Mouse (Mus musculus) B cell, adult 2 months (primary cell): Measurements from ENCODE around the gene Lrpap1.

Experiments
- DNase-seq, 2 experiments: peaks; one replicate each; pipeline ENCODE4 v3.0.0; 2022

Lrpap1 gene

DNA sequence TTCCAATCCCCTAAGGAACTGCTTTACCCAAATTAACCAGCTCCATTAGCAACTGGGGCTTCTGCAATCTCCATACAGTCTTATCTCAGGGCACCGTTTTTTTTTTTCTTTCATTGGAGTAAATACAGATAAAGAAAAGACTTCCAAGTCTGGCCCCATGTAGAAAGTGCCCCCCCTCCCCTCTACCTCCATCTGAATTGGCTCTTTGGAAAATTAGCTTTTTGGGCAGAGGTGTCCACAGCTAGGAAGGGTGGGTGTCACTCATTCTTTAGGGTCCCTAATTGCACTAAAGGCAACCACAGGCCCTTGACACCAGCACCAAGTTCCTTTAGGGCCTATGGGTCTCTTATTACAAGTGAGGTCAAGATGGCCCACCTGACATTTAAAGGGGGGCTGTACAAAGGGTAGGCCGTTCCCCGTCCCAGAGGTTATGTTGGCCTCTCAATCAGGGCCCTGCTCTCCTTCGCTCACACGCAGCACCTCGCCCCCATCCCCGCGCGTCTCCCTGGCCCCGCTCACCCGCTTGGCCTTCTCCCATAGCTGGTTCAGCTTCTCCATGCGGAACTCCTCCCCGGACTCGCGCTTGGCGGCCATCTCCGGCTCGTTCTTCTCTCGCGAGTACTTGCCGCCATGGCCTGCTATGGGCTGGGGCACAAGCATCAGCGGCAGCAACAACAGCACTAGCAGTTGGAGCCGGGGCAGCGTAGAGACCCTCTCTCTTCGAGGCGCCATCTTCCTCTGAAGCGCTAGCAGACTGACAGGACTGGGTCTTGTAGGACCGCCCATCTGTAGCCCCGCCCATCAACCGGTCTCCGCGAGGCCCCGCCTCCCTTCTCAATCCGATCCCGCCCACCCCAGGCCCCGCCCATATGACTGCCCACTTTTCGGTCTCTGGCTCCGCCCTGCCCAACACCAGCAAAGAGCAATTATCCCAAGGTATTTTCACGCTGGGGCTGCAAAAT lies at the start of gene Lrpap1:
TSS of gene Lrpap1 (minus strand) at position 807 of the 962 bp plus-strand sequence.
- peak; percentile 91 to 92 for DNase-seq

DNA sequence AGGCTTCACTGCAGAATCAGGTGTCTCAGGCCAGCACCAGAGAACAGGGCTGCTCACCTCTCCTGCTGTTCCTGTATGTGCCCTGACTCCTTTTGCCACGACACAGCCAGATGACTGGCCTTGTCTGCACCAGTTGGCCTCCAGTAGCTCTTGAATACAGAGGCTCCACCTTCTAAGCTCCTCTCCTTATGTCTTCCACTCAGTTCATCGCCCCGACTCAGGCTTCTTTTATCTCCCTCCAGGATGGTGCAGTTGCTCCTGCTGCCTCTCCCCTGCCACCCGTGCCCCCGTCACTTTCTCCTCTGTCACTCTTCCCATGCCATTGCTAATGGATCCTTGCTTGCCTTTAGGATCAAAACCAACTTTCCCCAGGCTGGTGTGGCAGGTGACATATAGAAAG lies 44.4 kb upstream of the Lrpap1 start:
- DNase-seq = no peak

DNA sequence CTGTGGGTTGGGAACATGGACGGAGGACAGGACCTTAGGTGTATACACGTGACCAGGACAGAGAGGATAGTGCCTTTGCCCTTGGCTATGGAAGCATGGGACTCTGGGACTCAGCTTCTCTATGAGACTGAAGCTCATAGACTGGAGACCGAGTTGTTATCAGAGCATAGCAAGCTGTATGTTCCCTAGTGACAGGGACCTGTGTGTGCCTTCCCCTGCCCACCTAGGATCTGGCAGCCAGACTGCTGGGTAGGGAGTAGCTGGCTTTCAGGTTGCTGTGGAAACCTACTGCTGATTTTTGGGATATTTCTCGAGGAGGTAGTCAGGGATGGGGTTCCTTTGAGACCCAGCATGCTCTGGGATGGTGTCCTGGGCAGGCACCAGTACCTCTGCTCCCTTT lies 44.0 kb upstream of the Lrpap1 start:
- no peak for DNase-seq

DNA sequence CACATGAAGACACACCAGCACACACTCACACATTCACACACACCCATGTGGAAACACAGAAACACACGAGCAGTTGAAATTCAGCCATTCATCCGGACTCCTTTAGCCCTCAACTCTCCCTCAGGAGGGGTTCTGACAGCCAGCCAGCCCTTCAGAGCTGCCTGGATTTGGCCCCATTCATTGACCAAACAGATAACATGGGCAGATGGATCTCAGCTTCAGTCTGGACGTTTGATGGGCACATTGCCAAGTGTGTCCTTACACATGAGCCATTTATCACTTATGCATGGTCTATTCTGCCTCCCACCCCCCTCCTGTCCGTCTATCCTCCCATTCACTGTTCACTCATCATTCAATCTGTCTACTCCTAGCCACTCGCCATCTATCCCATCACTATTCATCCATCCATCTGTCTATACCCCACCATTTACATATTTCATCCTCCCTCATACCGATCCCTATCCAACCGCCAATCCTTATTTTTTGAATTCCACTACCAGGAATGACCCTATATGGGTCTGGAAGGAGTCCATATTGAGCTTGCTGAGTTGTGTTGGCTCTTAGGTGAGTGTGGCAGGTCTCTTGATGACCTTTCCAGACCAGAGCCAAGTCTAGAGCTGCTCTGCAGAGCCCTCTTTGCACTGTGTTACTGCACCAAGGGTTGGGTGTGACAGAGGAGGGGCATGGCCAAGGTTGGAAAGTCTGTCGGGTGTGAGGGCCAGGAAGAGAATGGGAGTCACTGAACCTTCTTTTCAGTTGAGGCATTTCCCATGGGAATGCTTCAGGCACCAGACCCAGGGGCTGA lies 42.6 kb upstream of the Lrpap1 start:
- DNase-seq = no peak

DNA sequence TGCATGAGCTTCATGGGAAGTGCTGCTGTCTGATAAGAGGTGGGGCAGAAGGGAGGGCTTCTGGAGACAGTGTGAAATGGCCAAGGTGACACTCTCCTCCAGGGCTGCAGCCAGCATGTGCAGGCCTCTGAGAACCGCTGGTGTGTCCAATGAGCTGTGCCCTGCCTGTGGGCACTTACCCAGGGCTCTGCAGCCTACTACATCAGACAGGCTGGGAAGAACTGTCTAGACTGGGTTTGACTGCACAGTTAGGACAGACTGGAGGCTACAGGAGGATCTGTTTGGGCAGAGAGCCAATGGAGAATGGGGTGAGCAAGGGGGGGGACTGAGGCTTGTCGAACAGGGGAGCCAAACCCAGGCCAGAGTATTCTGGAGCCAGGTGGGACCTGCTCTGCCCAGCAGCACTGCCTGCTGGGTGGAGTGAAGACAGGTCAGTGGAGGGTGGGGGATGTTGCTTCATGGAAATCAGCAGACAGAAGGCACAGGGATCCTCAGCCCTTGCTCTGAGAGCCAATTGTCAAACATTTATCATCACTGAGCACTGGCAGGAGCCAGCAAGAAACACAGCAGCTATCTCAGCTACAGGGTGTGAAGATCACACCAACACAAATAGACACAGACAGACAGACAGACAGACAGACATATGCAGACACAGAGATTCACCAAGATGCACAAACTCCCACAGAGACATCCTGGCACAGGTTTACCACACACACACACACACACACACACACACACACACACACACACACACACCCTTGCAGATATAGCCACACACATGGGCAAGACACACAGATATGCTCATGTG lies 41.8 kb upstream of the Lrpap1 start:
- no peak for DNase-seq

DNA sequence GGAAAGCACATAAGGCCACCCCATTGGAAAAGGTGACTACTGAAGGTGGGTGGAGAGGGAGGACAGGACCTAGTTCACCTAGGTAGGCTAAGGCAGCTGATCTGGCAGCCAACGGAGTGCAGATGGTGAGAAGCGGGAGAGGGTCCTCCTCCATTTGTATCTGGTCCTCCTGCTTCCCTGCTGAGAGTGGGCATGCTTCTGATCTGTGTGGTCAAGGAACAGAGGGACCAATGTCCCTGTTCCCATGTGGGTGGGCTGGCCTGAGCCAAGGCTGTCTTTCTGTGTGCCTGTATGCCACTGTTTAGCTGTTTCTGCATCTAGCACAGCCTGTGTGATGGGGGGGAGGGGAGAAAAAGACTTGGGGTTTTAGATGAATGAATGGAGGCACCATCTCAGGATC lies 41.2 kb upstream of the Lrpap1 start:
- no peak for DNase-seq

DNA sequence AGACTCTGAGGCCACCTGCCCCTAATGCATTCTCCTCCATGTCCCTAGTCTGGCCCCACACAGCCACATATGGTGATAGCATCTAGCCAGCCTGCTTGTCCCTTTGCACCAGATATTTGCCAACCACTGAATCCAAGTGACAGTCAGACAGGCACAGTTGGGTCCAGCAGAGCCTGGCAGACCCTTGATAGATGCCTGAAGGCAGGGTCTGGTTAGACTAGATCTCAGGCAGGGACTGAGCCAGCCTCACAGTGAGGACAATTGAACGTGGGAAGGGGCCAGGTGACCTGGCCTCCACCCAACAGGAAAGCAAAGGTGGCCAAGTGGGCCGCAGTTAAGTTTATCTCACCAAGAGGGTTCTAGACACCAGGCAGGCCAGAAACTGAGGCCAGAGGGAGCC lies 39.1 kb upstream of the Lrpap1 start:
- DNase-seq = no peak

DNA sequence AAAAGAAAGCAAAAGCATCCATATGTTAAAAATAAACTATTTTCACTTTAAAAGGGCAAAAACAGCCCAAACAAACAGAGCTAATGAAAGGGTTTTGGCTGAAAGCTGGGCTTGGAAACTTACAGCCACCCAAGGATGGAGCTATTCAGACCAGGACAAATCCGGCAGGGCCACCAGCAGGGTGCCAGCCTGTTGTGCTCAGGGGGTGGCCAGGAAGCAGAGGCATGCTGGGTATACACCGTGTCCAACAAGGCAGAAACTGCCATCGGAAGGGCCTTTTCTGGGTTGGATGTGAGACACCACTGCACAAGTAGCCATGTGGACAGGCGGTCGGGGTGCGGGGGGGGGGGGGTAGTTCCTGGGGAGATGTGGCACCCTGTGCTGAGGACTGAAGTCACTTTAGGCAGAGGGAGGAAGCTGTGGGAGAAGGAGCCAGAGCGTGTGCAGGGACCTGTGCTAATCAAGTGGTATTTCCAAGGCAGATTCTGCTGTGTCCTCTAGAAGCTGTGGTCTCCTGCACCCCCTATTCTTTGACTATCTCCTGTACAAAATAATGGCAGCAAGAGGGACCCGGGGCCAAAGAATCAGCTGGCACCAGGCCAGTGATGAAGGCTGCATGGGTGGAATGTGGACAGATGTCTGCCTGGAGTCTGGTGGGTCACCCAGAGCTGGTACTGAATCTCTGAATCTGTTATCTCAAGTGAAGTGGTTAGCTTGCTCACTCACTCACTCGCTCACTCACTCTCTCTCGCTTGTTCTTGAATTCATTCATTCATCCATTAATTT lies 38.1 kb upstream of the Lrpap1 start:
- DNase-seq = no peak

DNA sequence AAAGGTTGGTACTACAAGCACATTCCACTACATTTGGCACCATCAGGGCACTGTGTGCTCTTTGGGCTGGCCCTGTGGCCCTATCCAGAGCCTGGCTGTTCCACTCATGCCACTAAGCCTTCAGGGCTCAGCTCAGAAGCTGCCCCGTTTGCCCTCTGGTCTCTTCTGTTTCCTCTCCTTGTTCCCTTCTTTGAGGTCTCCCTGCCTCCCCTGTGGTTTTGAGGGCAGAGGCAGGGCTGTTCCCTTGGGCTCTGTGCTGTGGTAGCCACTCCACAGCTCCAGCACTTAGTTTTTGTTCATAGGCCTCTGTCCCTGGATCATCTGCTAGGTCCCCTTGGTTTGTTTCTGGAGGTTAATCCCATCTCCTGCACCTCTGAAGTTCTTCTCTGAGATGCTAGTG lies 37.3 kb upstream of the Lrpap1 start:
- no peak for DNase-seq

DNA sequence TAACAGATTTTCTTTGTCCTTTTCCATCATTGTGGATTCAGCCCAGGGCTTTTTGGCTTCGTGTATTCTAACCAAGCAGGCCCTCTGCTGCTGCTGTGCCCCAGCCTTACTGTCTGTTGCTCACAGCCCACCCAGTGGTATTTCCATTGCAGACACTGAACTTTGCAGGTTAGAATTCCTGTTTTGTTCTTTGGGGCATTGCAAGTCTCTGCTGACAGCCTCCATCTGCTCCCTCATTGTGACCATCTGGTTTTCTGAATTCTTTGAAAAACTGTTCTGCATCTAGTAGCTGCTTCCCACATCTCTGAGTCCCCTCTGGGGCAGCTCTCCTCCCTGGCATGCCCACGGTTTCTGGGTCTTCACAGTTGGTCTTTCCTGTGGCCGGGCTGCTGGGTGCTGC lies 35.8 kb upstream of the Lrpap1 start:
- DNase-seq = no peak

DNA sequence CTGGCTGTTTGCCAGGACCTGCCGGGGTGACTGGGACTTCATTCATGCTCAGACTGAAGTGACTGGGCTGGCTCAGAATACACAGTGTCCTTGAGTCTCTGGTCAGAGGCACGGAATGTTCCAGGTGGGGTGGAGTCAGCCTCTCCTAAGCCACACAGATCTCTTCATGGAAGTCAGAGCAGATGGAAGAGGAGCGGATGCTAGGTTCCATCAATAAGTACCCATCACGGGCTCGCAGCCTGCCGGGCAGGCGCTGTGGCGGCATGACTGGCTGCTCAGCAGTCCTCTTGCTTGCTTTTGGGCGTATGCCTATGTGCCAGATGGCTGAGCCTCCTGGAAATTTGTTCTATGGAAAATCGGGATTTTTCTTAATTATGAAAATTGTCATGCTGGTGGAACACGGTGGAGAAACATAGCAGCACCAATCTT lies 32.6 kb upstream of the Lrpap1 start:
- DNase-seq = no peak

DNA sequence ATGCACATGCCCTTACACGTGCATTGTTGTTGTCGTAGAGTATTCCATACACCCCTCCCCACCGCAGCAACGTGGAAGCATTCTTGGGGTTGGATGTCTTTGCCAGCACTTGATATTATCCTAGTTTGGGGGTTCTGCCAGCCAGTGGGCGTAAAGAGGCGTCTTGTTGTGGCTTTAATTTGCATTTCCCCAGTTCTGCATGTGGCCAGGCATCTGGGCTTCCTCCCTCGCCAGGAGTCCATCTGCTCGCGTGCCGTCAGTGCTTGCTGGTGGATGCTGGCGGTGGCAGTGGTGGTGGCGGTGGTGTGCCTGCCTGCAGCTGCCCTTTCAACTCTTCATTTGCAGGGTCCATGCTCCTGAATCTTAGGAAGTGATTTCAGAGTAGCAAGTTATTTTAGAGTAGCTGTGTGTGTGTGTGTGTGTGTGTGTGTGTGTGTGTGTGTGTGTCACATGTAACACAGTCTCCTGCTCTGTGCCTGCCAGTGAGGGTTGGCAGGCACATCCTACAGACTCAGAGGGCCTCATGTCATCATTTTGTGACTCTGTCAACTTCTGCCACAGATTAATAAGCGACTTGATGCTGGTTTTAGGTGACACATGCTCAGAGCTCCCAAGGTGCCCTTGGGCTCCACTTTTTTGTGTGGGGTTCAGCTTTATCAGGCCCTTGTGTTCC lies 32.1 kb upstream of the Lrpap1 start:
- DNase-seq = no peak

DNA sequence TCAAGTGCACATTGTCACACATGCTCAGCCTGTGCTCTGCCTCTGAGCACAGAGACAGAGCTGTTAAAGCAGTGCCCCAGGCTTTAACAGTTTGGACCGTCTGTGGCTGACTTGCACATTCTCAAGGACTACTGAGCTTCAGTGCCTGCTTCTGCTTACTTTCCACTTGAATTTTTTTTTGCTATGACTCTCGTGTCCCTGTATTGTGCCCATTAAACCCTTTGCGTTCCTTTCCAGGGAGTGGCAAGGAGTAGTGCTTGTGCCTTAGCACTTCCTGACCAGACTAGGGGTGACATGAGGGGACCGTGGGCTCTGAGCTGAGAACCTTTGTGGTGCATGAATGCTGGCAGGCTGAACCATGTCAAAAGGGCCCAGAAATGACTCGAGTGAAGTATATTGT lies 30.3 kb upstream of the Lrpap1 start:
- DNase-seq = no peak

DNA sequence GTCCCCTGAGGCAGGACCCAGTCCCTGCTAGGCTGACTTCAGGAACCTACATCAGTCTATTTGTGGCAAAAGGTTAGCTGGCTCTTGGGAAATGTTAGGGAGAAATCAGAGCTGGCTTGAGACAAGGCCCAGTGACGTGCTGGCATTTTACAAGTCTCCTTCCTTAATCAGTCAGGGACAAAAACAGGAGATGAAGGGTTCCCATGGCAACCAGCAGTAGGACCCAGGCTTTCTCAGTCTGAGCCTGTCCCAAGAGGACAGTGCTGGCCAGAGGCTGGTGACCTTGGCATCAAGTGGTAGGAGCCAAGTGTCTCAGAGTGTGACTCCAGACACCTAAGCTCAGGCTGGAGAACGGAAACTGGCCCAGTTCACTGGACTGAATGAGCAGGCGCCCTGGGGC lies 28.7 kb upstream of the Lrpap1 start:
- DNase-seq = no peak

DNA sequence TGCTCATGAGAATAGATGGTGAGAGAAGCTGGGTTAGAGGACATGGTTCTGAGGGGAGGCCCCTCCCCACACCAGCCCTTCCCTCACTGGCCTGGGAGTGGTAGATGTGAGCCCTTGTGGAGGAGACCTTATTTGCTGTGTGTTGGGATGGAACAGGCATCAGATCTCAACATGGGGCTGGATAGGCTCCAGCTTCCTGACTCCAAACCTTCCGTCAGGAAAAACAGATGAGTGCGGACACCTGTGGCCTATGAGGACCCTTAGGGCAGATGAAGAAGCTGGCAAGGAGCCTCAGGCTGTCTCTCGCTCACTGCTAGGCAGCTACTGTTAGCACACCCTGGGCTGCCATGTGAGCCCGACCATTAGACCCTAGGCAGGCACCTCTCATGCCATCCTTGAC lies 27.9 kb upstream of the Lrpap1 start:
- DNase-seq = no peak

DNA sequence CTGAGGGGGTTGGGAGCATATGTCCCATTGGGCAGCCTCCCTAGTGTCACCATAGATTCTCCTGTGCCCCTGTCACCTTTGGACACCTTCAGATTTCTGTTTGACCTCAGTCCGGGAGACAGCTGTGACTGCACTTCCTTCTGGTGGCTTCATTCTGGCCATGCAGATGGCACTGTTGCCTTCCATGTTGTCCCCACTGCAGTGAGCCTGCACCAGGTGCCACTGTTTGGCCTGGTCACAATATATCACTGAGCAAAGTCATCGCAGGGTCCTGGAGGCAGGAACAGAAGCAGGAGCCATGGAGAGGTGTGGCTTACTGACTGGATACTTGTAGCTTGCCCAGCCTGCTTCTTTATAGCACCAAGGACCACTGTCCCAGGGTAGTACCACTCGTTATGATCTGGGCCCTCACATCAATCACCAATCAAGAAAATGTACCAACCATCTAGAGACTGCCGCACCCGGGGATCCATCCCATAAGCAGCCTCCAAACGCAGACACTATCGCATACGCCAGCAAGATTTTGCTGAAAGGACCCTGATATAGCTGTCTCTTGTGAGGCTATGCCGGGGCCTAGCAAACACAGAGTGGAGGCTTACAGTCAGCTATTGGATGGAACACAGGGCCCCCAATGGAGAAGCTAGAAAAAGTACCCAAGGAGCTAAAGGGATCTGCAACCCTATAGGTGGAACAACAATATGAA lies 26.9 kb upstream of the Lrpap1 start:
- DNase-seq = no peak

DNA sequence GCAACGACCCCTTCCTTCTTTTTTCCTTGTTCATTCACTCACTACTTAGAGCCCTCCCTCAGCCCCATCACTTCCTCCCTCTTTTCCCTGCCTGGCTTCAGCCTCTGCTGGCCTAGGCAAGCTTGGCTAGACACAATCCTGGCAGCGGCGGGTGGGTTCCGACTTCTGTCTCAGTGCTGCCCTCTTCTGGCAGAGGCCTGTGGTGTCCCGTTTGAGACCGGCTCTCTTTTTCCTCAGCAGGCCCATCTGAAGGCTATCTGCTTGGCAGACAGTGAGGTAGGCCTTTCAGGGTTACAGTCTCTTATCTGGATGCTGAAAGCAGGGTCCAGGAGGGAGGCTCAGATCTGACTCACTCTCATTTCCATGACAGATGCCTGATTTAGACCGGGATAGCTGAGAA lies 26.2 kb upstream of the Lrpap1 start:
- DNase-seq = peak; percentile 70 to 72

DNA sequence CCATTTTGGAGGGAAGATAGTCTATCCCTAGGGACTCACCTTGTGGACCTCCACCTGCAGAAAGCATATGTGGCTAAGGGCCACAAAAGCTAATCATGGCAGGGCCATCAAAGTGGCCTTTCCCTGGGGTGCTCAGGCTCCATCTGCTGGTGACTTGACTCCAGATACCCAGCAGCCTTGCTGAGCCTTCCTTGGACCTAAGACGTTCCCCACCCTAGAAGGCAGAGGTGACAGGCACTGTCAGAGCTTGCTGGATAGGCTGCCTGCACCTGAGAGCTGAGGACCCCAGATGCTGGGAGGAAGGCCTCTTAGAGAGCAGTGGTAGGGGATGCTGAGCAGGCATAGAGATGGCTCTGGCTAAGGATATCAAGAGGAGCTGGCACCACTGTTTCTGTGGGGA lies 25.7 kb upstream of the Lrpap1 start:
- no peak for DNase-seq

DNA sequence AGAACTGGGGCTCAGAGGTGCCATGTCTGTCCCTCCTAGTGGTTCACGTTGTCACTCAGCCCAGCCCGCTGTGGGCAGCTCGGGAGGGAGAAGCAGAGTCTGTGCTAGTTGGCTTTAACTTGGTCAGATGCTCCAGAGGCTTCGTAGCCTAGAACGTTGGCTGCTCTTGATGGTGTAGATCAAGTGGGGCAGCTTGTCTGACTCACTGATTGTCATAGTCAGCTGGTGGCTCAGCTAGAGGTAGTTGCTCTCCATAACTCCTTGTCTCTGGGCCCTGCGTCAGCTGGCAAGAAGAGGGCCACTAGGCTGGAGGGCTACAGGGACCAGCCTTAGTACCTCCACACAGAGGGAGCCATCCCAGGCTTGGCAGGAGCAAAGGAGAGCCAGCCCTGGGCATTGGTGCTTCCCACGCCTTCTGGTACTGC lies 24.2 kb upstream of the Lrpap1 start:
- no peak for DNase-seq

DNA sequence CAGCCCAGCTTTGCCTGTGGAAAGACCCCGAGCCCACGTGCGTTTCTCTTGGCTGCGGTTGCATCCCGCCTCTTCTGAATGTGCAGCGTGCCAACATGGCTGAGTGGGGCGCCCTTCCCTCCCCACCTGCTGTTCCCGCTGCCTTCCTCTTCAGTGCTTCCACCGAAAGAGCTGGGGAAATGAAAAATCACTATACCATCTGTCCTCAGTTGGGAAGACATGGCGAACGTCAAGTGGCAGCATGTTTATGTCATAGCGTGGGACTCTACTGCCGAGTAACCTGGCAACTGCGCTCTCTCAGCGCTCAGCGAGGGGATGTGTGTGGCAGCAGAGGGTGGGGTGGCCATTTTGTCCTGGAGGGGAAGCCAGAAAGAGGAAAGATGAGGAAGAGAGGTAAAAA lies 23.6 kb upstream of the Lrpap1 start:
- no peak for DNase-seq

DNA sequence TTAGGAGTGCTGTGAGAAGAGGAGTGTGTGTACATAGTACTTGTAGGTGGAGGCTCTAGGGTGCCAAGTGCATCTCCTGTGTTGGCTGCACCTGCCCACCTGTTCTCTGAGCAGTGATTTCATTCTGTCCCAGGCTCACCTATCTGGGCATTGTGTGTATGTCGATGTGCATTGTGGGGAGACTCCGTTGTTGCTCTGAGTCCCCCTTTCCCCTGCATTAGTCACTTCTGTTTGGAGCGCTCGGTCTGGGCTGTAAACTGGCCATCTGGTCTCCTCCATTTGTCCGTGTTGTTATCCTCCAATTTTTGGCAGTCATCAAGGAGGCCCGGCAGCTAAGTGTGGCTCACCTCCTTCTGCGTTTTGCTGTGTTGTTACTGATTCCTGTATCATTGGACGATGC lies 14.5 kb upstream of the Lrpap1 start:
- DNase-seq = no peak
